Mouse (Mus musculus) brain, embryonic 14.5 days (tissue): ENCODE measurements around the gene Eps8.

ENCODE experiments used
- CTCF ChIP-seq: fragments of 200-500 bp; IDR thresholded peaks from 2 replicates; pipeline ENCODE4 v1.5.1; 2012; ENCODE audit warnings: inconsistent platforms, mild to moderate bottlenecking, moderate library complexity, borderline replicate concordance; ENCODE audit not compliant: insufficient read depth, insufficient read length; ENCODE audit errors: extremely low read depth
- POLR2A ChIP-seq: fragments of 200-500 bp; IDR thresholded peaks from 2 replicates; pipeline ENCODE4 v1.6.1; 2012; ENCODE audit warnings: mild to moderate bottlenecking, inconsistent platforms, borderline replicate concordance; ENCODE audit not compliant: poor library complexity, insufficient read depth, insufficient read length, severe bottlenecking; ENCODE audit errors: extremely low read depth

GRCm38 (mm10) chr6:137503009-137503408 is 151.7 kb downstream of the Eps8 start:
- TF ChIP-seq CTCF, result no peak
- TF ChIP-seq POLR2A, result no peak
